Mouse (Mus musculus): ENCODE data around the gene Il25. TPM values are rescaled to one million over a fixed set of nuclear protein-coding genes. Genes with fewer than 3 reads are reported as not detected.

Il25 gene
- polyA plus RNA-seq, 1 experiment = not detected

- 88% methylated on average over 2 of the region's 2 CpGs for WGBS
- Histone ChIP-seq H3K4me1 (ENCODE audit: control insufficient read depth, insufficient read depth, low read length) (no peaks in the 10 kb centered on the region; the same call in 1 of the 2 replicates), H3K4me3 (replicated peaks; ENCODE audit: control insufficient read depth, low read depth, low read length) (no peak overlapping the region), H3K27ac (ENCODE audit: control insufficient read depth, insufficient read depth, low read depth, low read length, poor library complexity) (no peak overlapping the region)
- TF ChIP-seq POLR2A (IDR thresholded peaks at IDR 0.05; ENCODE audit: borderline replicate concordance, control insufficient read depth, low read depth, low read length) = no peak
- no peak for TF ChIP-seq CTCF (IDR thresholded peaks at IDR 0.05; ENCODE audit: control insufficient read depth, insufficient read depth, low read length)
Observed at GRCm38 (mm10) chr14:54897445-54897844, 35.0 kb upstream of the Il25 start.

- TF ChIP-seq POLR2A (IDR thresholded peaks at IDR 0.05; ENCODE audit: borderline replicate concordance, control insufficient read depth, low read depth, low read length) (no peak), CTCF (IDR thresholded peaks at IDR 0.05; ENCODE audit: control insufficient read depth, insufficient read depth, low read length) (peak; percentile 32)
- WGBS = under 1% methylated on average over 3 of the region's 3 CpGs
- Histone ChIP-seq H3K4me3 (replicated peaks; ENCODE audit: control insufficient read depth, low read depth, low read length) (no peak overlapping the region), H3K27ac (ENCODE audit: control insufficient read depth, insufficient read depth, low read depth, low read length, poor library complexity) (no peak overlapping the region), H3K4me1 (ENCODE audit: control insufficient read depth, insufficient read depth, low read length) (no peaks in the 10 kb centered on the region; the same call in 1 of the 2 replicates)
Observed at GRCm38 (mm10) chr14:54900383-54900782, 32.1 kb upstream of the Il25 start.

- 85% methylated on average over 4 of the region's 4 CpGs for WGBS
- no peak overlapping the region for H3K4me3 ChIP-seq (replicated peaks; ENCODE audit: control insufficient read depth, low read depth, low read length)
- no peak overlapping the region for H3K27ac ChIP-seq (ENCODE audit: control insufficient read depth, insufficient read depth, low read depth, low read length, poor library complexity)
- no peaks in the 10 kb centered on the region; the same call in 1 of the 2 replicates for H3K4me1 ChIP-seq (ENCODE audit: control insufficient read depth, insufficient read depth, low read length)
- TF ChIP-seq POLR2A (IDR thresholded peaks at IDR 0.05; ENCODE audit: borderline replicate concordance, control insufficient read depth, low read depth, low read length) = no peak
- TF ChIP-seq CTCF (IDR thresholded peaks at IDR 0.05; ENCODE audit: control insufficient read depth, insufficient read depth, low read length) = no peak
Observed at GRCm38 (mm10) chr14:54903641-54904040, 28.9 kb upstream of the Il25 start.

DNA sequence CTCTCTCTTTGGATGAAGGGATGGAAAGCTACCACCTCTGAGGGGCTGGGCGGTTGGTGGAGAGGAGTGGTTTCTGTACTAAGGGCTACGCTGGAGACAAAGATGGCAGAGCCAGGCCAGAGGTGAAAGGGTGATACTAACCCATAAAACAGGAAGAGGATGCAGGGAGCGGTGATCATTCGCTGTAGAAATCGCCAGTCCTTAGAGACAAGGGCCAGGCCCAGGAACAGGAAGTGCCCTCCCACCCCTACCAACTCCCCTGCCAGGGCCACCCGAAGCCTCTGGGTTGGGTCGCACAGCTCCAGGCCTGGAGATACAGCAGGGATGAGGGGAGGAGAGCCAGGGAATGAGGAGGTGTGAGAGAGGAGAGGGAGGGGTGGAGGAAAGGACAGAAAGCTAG, 23.8 kb upstream of the Il25 start:
- Histone ChIP-seq H3K4me3 (replicated peaks; ENCODE audit: control insufficient read depth, low read depth, low read length) (no peak overlapping the region), H3K4me1 (ENCODE audit: control insufficient read depth, insufficient read depth, low read length) (no peaks in the 10 kb centered on the region), H3K27ac (ENCODE audit: control insufficient read depth, insufficient read depth, low read depth, low read length, poor library complexity) (no peak overlapping the region)
- WGBS = 55% methylated on average over 7 of the region's 7 CpGs
- TF ChIP-seq POLR2A (IDR thresholded peaks at IDR 0.05; ENCODE audit: borderline replicate concordance, control insufficient read depth, low read depth, low read length) (no peak), CTCF (IDR thresholded peaks at IDR 0.05; ENCODE audit: control insufficient read depth, insufficient read depth, low read length) (no peak)

GRCm38 (mm10) chr14:54912109-54912850, 20.2 kb upstream of the Il25 start:
- Histone ChIP-seq H3K4me1 (ENCODE audit: control insufficient read depth, insufficient read depth, low read length) (no peaks in the 10 kb centered on the region), H3K4me3 (replicated peaks; ENCODE audit: control insufficient read depth, low read depth, low read length) (no peak overlapping the region), H3K27ac (ENCODE audit: control insufficient read depth, insufficient read depth, low read depth, low read length, poor library complexity) (no peak overlapping the region)
- TF ChIP-seq CTCF (IDR thresholded peaks at IDR 0.05; ENCODE audit: control insufficient read depth, insufficient read depth, low read length) (no peak), POLR2A (IDR thresholded peaks at IDR 0.05; ENCODE audit: borderline replicate concordance, control insufficient read depth, low read depth, low read length) (no peak)
- 10% methylated on average over 67 of the region's 69 CpGs for WGBS

- H3K4me3 ChIP-seq (replicated peaks; ENCODE audit: control insufficient read depth, low read depth, low read length) = no peak within 1 kb of the TSS
- H3K4me1 ChIP-seq (ENCODE audit: control insufficient read depth, insufficient read depth, low read length) = no peaks in the 10 kb centered on the region
- no peak within 1 kb of the TSS for H3K27ac ChIP-seq (ENCODE audit: control insufficient read depth, insufficient read depth, low read depth, low read length, poor library complexity)
- WGBS = under 1% methylated on average over 28 of the region's 28 CpGs
- TF ChIP-seq POLR2A (IDR thresholded peaks at IDR 0.05; ENCODE audit: borderline replicate concordance, control insufficient read depth, low read depth, low read length) = peak; percentile 36; the same call in 1 of the 2 replicates
- TF ChIP-seq CTCF (IDR thresholded peaks at IDR 0.05; ENCODE audit: control insufficient read depth, insufficient read depth, low read length) = no peak
Observed at GRCm38 (mm10) chr14:54912886-54913285, 19.6 kb upstream of the Il25 start, which contains the start of gene Slc22a17. Slc22a17 (minus strand) TSS chr14:54913132.

- no peak overlapping the region for H3K4me3 ChIP-seq (replicated peaks; ENCODE audit: control insufficient read depth, low read depth, low read length)
- TF ChIP-seq CTCF (IDR thresholded peaks at IDR 0.05; ENCODE audit: control insufficient read depth, insufficient read depth, low read length) = no peak
- TF ChIP-seq POLR2A (IDR thresholded peaks at IDR 0.05; ENCODE audit: borderline replicate concordance, control insufficient read depth, low read depth, low read length) = no peak
- H3K27ac ChIP-seq (ENCODE audit: control insufficient read depth, insufficient read depth, low read depth, low read length, poor library complexity) = no peak overlapping the region
- H3K4me1 ChIP-seq (ENCODE audit: control insufficient read depth, insufficient read depth, low read length) = no peaks in the 10 kb centered on the region
- WGBS = 19% methylated on average over 10 of the region's 10 CpGs
Observed at GRCm38 (mm10) chr14:54913343-54913742, 19.2 kb upstream of the Il25 start.

DNA sequence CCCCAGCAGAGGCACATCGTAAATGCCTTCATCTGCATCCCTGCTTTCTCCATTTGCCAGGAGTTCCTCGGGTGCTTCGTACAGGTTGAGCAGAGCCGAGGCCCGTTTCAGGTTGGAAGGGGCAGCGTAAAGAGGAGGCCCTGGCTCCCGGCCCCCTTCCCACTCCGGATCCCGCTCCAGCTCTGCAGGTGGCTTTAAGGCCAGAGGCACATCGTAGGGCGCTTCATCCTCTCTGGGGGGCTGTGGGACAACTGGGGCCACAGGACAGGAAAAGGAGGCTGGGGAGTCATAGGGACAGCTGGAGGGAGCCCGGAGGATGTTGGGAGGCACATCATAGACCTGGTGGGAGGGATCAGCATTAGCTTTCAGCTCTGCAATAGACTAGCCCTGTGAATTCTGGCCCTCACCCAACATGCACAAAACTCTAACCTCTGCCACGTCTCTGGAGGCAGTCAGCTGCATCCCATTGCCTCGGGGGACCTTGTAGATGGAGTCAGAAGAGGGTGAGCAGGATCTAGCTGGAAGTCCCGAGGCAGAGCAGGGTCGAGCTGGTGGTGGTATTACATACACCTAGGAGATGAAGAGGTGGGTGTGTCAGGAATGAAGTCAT, 12.3 kb upstream of the Il25 start:
- Histone ChIP-seq H3K4me3 (replicated peaks; ENCODE audit: control insufficient read depth, low read depth, low read length) (no peak overlapping the region), H3K27ac (ENCODE audit: control insufficient read depth, insufficient read depth, low read depth, low read length, poor library complexity) (no peak overlapping the region; the same call in 1 of the 2 replicates), H3K4me1 (ENCODE audit: control insufficient read depth, insufficient read depth, low read length) (no peaks in the 10 kb centered on the region)
- 82% methylated on average over 16 of the region's 16 CpGs for whole genome bisulfite sequencing
- TF ChIP-seq CTCF (IDR thresholded peaks at IDR 0.05; ENCODE audit: control insufficient read depth, insufficient read depth, low read length) (no peak), POLR2A (IDR thresholded peaks at IDR 0.05; ENCODE audit: borderline replicate concordance, control insufficient read depth, low read depth, low read length) (no peak)
